Mouse (Mus musculus) kidney, adult 2 months (tissue): ENCODE results near the gene Syt6.

Experiments
- CTCF ChIP-seq: fragments of 200-500 bp; conservative IDR thresholded peaks from 2 replicates; pipeline ENCODE4 v1.5.1; 2011; ENCODE audit warnings: low read depth, mild to moderate bottlenecking, control low read depth, low read length, moderate library complexity, mixed read lengths; ENCODE audit not compliant: insufficient read depth, insufficient read length
- POLR2A ChIP-seq: fragments of 200-500 bp; IDR thresholded peaks from one replicate; pipeline ENCODE4 v1.6.1; 2011; ENCODE audit warnings: low read depth, low read length, control low read depth

GRCm38 (mm10) chr3:103595271-103595810, 20.3 kb downstream of the Syt6 start:
- TF ChIP-seq POLR2A (no peak), CTCF (no peak)
